Mouse (Mus musculus): Measurements from ENCODE around the gene Sorcs3. TPM values are rescaled to one million over a fixed set of nuclear protein-coding genes. Genes with fewer than 3 reads are reported as not detected.

Sorcs3 gene
- polyA plus RNA-seq, 1 experiment from 2014 or later: 0.07 TPM

DNA sequence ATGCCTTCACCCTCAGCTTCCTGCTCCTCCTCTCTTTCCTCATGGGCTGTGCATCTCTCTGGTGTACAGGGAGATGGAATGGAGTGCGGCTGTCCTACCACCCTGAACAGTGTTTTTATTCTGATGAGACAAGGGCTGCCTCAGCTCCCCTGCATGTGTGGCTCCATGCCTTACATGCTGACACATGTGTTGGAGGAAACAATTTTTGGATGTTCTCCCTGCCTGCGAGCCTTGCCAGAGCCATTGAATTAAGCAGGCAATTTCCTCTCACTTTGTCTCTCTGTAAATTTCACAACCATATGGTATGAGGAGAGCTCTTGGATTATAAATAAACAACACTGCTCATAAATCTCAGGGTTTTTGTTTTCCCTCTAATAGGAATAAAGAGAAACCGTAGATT lies 257.7 kb downstream of the Sorcs3 start:
- Histone ChIP-seq H3K27me3 (no peaks in the 10 kb centered on the region), H3K9me3 (replicated peaks) (no peaks in the 10 kb centered on the region), H3K4me2 (no peak overlapping the region), H3K9ac (no peak overlapping the region), H3K4me3 (replicated peaks) (no peak overlapping the region), H3K36me3 (replicated peaks) (no peaks in the 10 kb centered on the region), H3K27ac (replicated peaks) (no peak overlapping the region), H3K4me1 (replicated peaks) (no peaks in the 10 kb centered on the region)
- ATAC-seq (ENCODE audit: insufficient read depth): no peak
- WGBS (ENCODE audit: insufficient replicate concordance): 63% methylated on average over 3 of the region's 3 CpGs

GRCm38 (mm10) chr19:48467471-48467870 lies 261.6 kb downstream of the Sorcs3 start:
- ATAC-seq (ENCODE audit: insufficient read depth): no peak
- H3K27ac ChIP-seq (replicated peaks): no peak overlapping the region
- no peaks in the 10 kb centered on the region for H3K36me3 ChIP-seq (replicated peaks)
- no peak overlapping the region for H3K4me3 ChIP-seq (replicated peaks)
- H3K9me3 ChIP-seq (replicated peaks): no peaks in the 10 kb centered on the region
- 52% methylated on average over 4 of the region's 4 CpGs for WGBS (ENCODE audit: insufficient replicate concordance)
- no peaks in the 10 kb centered on the region for H3K27me3 ChIP-seq
- no peak overlapping the region for H3K4me2 ChIP-seq
- H3K9ac ChIP-seq: no peak overlapping the region
- no peaks in the 10 kb centered on the region for H3K4me1 ChIP-seq (replicated peaks)

- ATAC-seq (ENCODE audit: insufficient read depth): no peak
- Histone ChIP-seq H3K4me2 (no peak overlapping the region), H3K4me3 (replicated peaks) (no peak overlapping the region), H3K27me3 (no peaks in the 10 kb centered on the region), H3K9me3 (replicated peaks) (no peaks in the 10 kb centered on the region), H3K27ac (replicated peaks) (no peak overlapping the region), H3K9ac (no peak overlapping the region), H3K4me1 (replicated peaks) (no peaks in the 10 kb centered on the region), H3K36me3 (replicated peaks) (no peaks in the 10 kb centered on the region)
- WGBS (ENCODE audit: insufficient replicate concordance): 60% methylated on average over 4 of the region's 4 CpGs
These were observed 264.1 kb downstream of the Sorcs3 start for GRCm38 (mm10) chr19:48469791-48470410.

DNA sequence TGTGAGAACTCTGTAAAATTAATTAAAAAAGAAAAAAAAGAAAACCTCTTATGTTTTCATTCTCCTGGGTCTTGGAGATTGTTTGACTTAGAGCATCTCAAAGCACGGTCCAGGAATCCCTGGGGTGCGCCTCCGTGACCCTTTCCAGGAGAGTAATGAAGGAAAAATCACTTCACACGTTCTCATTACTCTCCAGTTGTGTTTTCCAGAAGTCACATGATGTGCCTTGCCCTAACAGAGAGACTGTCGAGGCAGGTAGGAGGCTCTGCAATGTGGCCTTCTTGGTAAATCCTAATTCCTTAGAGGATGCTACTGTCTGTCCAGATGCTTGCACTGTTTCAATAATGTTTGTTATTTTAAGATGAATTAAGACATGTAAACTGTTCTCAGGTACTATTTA lies 266.1 kb downstream of the Sorcs3 start:
- Histone ChIP-seq H3K27me3 (no peaks in the 10 kb centered on the region), H3K36me3 (replicated peaks) (no peaks in the 10 kb centered on the region), H3K9ac (no peak overlapping the region), H3K27ac (replicated peaks) (no peak overlapping the region), H3K4me1 (replicated peaks) (no peaks in the 10 kb centered on the region), H3K4me3 (replicated peaks) (no peak overlapping the region), H3K9me3 (replicated peaks) (no peaks in the 10 kb centered on the region), H3K4me2 (no peak overlapping the region)
- WGBS (ENCODE audit: insufficient replicate concordance): 54% methylated on average over 5 of the region's 5 CpGs
- ATAC-seq (ENCODE audit: insufficient read depth): no peak

DNA sequence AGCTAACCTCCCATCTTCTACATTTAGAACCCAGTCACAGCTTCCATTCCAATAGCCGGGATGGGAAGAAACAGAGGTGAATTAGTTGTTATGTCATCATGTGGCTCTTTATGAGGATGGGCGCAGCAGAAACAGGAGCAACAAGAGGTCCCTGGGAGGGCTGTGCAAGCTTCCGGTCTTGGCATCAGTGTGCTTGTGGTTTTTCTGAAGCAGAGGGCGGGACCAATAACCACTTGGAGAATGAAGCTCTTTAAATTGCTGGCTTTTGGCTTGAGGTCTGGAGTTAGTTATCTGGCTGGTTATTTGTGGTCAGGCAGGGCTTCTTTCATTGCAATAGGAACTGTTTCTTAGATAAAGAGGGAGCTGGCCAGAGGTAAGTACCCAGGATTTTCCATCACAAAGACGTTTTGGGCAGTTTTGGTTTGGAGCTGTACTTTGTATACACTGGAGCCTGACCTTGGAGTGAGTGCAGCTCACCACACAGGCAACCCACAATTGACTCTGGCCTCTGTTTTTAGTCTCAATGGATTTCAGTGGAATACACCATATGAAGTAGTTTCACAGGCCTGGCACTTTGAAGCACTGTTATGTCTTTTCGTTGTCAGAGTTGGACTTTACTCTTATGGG lies 270.1 kb downstream of the Sorcs3 start:
- Histone ChIP-seq H3K4me1 (replicated peaks) (no peaks in the 10 kb centered on the region), H3K27me3 (no peaks in the 10 kb centered on the region), H3K36me3 (replicated peaks) (no peaks in the 10 kb centered on the region), H3K4me2 (no peak overlapping the region), H3K4me3 (replicated peaks) (no peak overlapping the region), H3K9me3 (replicated peaks) (no peaks in the 10 kb centered on the region), H3K27ac (replicated peaks) (no peak overlapping the region), H3K9ac (no peak overlapping the region)
- no peak for ATAC-seq (ENCODE audit: insufficient read depth)
- 49% methylated on average over 6 of the region's 6 CpGs for WGBS (ENCODE audit: insufficient replicate concordance)

DNA sequence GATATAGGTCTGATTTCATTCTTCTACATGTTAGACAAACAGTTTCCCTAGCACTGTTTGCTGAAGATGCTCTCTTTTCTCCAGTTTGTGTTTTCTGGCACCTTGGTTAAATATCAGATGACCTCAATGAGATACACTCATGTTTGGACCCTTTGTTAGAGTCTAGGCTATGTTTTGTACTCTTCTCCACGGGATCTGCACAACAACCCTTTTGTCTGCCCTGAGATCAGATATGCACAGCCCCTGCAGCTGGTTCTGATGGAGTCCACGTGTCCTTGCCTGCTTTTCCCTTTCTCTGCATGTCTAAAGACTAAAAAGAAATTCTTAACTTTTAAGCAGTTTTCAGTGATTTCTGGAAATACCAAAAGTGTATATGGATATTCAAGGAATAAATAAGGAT lies 273.0 kb downstream of the Sorcs3 start:
- no peak overlapping the region for H3K9ac ChIP-seq
- no peak for ATAC-seq (ENCODE audit: insufficient read depth)
- no peak overlapping the region for H3K27ac ChIP-seq (replicated peaks)
- no peaks in the 10 kb centered on the region for H3K9me3 ChIP-seq (replicated peaks)
- H3K27me3 ChIP-seq: no peaks in the 10 kb centered on the region
- no peaks in the 10 kb centered on the region for H3K4me1 ChIP-seq (replicated peaks)
- no peak overlapping the region for H3K4me2 ChIP-seq
- WGBS (ENCODE audit: insufficient replicate concordance): 35% methylated on average over 2 of the region's 2 CpGs
- H3K4me3 ChIP-seq (replicated peaks): no peak overlapping the region
- no peaks in the 10 kb centered on the region for H3K36me3 ChIP-seq (replicated peaks)

DNA sequence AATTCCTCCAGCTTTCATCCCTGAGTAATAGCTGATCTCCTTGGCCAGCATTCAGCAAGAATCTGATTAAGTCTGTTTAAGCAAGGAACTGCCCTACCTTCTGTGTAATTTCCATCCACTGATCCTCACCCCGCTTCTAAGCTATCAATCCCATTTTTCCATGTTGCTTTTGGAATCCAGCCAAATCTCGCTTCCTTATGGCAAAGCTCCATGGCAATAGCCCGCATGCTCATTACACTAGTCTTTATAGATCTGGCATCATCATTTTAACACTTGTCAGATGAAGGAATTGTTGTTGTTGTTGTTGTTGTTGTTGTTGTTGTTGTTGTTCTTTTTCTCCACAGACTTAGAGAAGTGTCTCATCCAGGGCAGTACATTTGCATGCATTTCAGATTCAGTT lies 277.1 kb downstream of the Sorcs3 start:
- ATAC-seq (ENCODE audit: insufficient read depth): no peak
- no peak overlapping the region for H3K4me2 ChIP-seq
- H3K27ac ChIP-seq (replicated peaks): no peak overlapping the region
- H3K36me3 ChIP-seq (replicated peaks): no peaks in the 10 kb centered on the region
- no peaks in the 10 kb centered on the region for H3K9me3 ChIP-seq (replicated peaks)
- H3K4me3 ChIP-seq (replicated peaks): no peak overlapping the region
- WGBS (ENCODE audit: insufficient replicate concordance): 37% methylated on average over 3 of the region's 3 CpGs
- no peaks in the 10 kb centered on the region for H3K27me3 ChIP-seq
- H3K9ac ChIP-seq: no peak overlapping the region
- H3K4me1 ChIP-seq (replicated peaks): no peaks in the 10 kb centered on the region

DNA sequence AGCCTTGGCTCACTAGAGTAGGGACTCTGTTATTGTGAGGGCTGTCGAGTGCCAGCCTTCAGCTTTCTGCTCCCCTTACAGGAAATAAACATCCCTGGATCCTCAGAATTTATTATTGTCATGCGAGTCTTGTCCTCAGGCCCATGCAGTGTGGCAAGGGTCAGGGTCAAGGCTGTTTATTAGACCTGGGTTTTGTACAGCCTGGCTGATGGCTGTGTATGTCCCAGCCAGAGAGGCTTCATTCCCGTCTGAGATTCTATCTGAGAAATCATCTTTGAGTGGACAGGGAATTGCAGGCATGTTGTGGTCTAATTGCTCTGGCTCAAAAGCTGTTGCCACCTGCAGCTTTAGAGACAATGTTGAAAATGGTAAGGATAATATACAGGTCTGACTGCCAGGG lies 285.3 kb downstream of the Sorcs3 start:
- H3K27ac ChIP-seq (replicated peaks): no peak overlapping the region
- no peak for ATAC-seq (ENCODE audit: insufficient read depth)
- no peaks in the 10 kb centered on the region for H3K36me3 ChIP-seq (replicated peaks)
- H3K4me1 ChIP-seq (replicated peaks): no peaks in the 10 kb centered on the region
- no peak overlapping the region for H3K9ac ChIP-seq
- 57% methylated on average over 3 of the region's 3 CpGs for WGBS (ENCODE audit: insufficient replicate concordance)
- H3K4me2 ChIP-seq: no peak overlapping the region
- no peaks in the 10 kb centered on the region for H3K9me3 ChIP-seq (replicated peaks)
- H3K27me3 ChIP-seq: no peaks in the 10 kb centered on the region
- no peak overlapping the region for H3K4me3 ChIP-seq (replicated peaks)

DNA sequence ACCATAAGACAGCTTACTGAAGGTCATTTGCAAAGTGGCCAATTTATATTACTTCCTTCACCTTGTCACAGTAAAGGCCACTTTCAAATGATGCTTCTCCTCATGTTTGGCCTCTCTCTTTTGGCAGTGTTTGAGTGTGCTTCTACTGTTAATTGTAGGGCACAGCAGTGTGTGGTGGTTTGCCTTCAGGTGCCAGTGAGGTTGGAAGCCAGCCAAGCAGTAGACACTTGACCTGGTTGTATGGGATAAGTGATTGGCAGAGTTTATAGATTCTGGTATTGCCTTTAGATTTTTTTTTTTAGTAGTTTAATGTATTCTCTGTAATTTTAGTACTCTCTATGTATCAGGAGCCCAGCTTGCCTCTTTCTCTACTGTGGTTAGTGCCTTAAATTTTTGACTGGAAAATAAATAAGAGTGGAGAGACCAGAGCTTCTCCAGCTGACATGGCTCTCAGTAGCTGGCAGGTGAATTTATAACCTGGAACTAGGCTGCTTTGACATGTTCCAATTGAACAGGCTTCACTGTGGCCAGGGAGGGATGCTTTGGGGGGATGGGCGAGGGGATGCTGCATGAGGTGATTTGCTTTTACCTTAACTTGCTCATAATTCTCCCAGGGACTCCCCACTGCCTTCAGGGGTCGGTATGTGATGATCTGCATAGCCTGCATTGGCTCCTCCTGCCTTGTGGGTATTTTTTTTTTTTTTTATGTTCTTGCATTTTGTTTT lies 298.2 kb downstream of the Sorcs3 start:
- no peaks in the 10 kb centered on the region for H3K27me3 ChIP-seq
- H3K36me3 ChIP-seq (replicated peaks): no peaks in the 10 kb centered on the region
- H3K9me3 ChIP-seq (replicated peaks): no peaks in the 10 kb centered on the region
- WGBS (ENCODE audit: insufficient replicate concordance): 13% methylated on average over 2 of the region's 2 CpGs
- H3K27ac ChIP-seq (replicated peaks): no peak overlapping the region
- H3K4me1 ChIP-seq (replicated peaks): no peaks in the 10 kb centered on the region
- H3K4me2 ChIP-seq: no peak overlapping the region
- ATAC-seq (ENCODE audit: insufficient read depth): no peak
- no peak overlapping the region for H3K9ac ChIP-seq
- no peak overlapping the region for H3K4me3 ChIP-seq (replicated peaks)

DNA sequence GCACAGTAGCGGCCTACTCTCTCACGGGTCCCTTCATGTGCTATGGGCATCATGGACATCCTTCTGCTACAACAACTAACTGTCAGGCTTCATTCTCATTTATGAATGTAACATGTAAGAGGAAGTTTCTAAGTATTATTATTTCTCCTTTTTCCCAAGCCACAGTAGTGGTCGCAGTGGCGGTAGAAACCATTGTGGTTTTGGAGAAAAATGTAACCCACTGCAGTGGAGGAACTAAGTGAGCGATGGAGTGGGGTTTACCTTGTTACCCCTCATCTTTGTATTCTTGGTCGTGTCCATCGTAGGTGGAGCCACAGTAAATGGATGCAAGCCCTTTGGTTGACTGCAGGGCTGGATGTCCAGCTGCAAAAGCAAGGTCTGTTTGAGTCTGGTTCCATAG lies 318.0 kb downstream of the Sorcs3 start:
- H3K4me2 ChIP-seq: no peak overlapping the region

DNA sequence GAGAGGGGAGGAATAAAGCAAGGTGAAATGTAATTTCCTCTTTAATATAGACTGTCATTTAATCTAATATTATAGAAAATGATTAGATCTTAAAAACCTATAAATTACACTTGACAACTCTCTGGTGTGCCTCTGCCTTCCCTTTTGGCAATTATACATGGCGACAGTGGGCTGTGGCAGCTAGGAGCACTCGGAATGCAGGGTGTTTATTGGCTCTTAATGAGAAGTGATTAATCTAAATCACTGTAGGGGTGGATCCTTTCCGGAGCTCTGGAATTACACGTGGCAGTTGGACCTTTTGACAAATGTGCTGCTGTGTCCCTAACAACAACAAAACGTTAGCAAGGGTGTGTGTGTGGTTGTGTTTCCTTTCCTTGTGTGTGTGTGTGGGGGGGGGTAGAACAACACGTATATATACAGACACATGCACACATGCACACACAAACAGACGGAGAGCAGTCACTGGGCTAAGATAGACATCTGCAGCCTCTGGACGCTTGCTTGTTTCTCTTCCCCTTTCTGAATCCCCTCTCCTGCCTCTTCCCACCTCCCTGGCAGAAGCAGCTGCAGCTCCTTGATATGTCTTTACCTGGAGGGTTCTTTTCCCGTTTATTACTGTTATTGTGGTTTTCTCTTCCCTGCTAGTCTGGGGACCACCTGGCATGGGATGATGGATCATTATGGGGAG lies 318.8 kb downstream of the Sorcs3 start:
- WGBS (ENCODE audit: insufficient replicate concordance): 41% methylated on average over 9 of the region's 9 CpGs

More for the DNA sequence above, 318.0 kb downstream of the Sorcs3 start:
- Histone ChIP-seq H3K9me3 (replicated peaks) (no peaks in the 10 kb centered on the region), H3K27me3 (no peaks in the 10 kb centered on the region), H3K4me1 (replicated peaks) (no peaks in the 10 kb centered on the region), H3K27ac (replicated peaks) (no peak overlapping the region), H3K36me3 (replicated peaks) (no peaks in the 10 kb centered on the region), H3K9ac (no peak overlapping the region), H3K4me3 (replicated peaks) (no peak overlapping the region)
- no peak for ATAC-seq (ENCODE audit: insufficient read depth)
- 44% methylated on average over 7 of the region's 7 CpGs for WGBS (ENCODE audit: insufficient replicate concordance)

More for the DNA sequence above, 318.8 kb downstream of the Sorcs3 start:
- ATAC-seq (ENCODE audit: insufficient read depth): no peak
- no peaks in the 10 kb centered on the region for H3K4me1 ChIP-seq (replicated peaks)
- no peak overlapping the region for H3K4me3 ChIP-seq (replicated peaks)
- H3K27me3 ChIP-seq: no peaks in the 10 kb centered on the region
- H3K9ac ChIP-seq: no peak overlapping the region
- no peak overlapping the region for H3K4me2 ChIP-seq
- H3K36me3 ChIP-seq (replicated peaks): no peaks in the 10 kb centered on the region
- no peaks in the 10 kb centered on the region for H3K9me3 ChIP-seq (replicated peaks)
- no peak overlapping the region for H3K27ac ChIP-seq (replicated peaks)
